Comparison of ENCODE assay signal across 13 mouse cellular contexts in the genomic region with DNA sequence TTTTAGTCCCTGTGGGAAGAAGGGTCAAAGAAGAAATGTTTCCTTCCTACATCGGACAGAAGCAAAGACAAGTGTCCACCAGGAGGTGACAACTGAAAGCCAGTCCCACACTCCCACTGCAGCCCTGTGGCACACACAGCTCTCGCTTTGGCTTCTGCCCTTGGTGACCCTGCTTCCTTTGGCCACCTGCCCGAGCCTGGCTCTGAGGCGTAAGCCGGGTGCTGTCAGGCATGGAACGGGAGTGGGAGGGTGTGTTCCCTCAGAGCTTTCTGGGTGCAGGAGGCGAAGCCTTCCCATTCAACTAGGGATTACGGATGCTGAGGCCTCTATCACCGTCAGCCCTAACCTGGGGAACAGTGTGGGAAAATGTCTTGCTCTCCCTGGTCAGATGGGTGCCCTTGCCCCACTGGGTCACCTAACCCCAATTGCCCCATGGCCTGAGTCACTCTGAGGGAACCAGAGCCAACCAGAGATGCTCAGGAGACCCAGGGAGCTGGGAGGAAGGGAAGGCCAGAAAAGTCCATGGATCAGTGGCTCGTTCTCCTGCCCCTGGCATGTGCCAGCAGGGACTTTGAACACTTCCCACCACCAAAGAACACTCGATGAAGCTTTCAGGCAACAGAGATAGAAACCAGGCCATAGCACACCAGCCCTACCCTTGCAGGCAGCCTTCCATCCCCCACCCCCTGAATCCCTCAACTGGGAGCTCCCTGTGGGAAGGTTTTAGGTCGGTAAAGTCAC. TPM values are rescaled to one million over a fixed set of nuclear protein-coding genes. Genes with fewer than 3 reads are reported as not detected.
DNase-seq lines count a peak whose midpoint lies in the region.
"Had no signal": no experiment of that assay in that cellular context is flagged by ENCODE, and none has a peak within 500 bp of the region (broad histone marks: within the 10 kb centered on the region; RNA-seq: fewer than 3 reads in every experiment).

No protein-coding gene starts in this region.

- intact Hi-C loops in left cerebral cortex, postnatal 4 days (cut with DNase I): no loop called here
- intact Hi-C loops in left cerebral cortex, postnatal 25 days (cut with DNase I): no loop called here

- DNase-seq in left cerebral cortex, postnatal 4 days: peak; percentile 44
- DNase-seq in left cerebral cortex, postnatal 25 days (ENCODE audit: low spot score in 2 of 2): no peak
- peak; percentile 83 for DNase-seq in adrenal gland, postnatal 14 days
- DNase-seq in kidney, adult 9 months: peak; percentile 87
- peak; percentile 16 for DNase-seq in skeletal muscle tissue, adult 2 months (ENCODE audit: low read depth, low spot score)
- no peak for DNase-seq in right cerebral cortex, postnatal 10 days (ENCODE audit: low spot score in 2 of 2)
- no peak for DNase-seq in thymus, postnatal 0 days (ENCODE audit: low spot score)
- DNase-seq: cerebellum, postnatal 36 days; lung, postnatal 14 days had no signal

RNA-seq across cellular contexts. Expression of gene Krt4, which starts 3.0 kb away (rescaled TPM):
- total RNA-seq in left cerebral cortex, postnatal 4 days (2021): under 1 TPM in 1 of 2 experiments, not detected in 1; 0.24 TPM
- total RNA-seq in left cerebral cortex, postnatal 25 days (2021): not detected
- total RNA-seq in adrenal gland, postnatal 14 days (2021): 0.15 TPM in 1 of 2 replicates, not detected in the other
- 1.2 and 43.4 TPM in 2 replicates for polyA plus RNA-seq in thymus, postnatal 0 days (2015; fragmentation: Nextera tagmentation; extraction: Ambion mirVana)
- total RNA-seq: hindbrain, postnatal 0 days; left cerebral cortex, postnatal 14 days; monocyte, adult 5-6 weeks had no signal
- polyA plus RNA-seq: hindbrain, postnatal 0 days had no signal

RNA-seq across cellular contexts. Expression of gene Krt79, which starts 12.6 kb away (rescaled TPM):
- total RNA-seq in left cerebral cortex, postnatal 4 days (2021): under 1 TPM in 1 of 2 experiments, not detected in 1; 0.32 TPM
- not detected for total RNA-seq in left cerebral cortex, postnatal 25 days (2021)
- total RNA-seq in adrenal gland, postnatal 14 days (2021): 3.7 and 3.9 TPM in 2 replicates
- polyA plus RNA-seq in thymus, postnatal 0 days (2015; fragmentation: Nextera tagmentation; extraction: Ambion mirVana): 0.71 and 0.74 TPM in 2 replicates
- total RNA-seq: left cerebral cortex, postnatal 14 days; monocyte, adult 5-6 weeks had no signal

RNA-seq across cellular contexts. Expression of gene Krt78, which starts 26.6 kb away (rescaled TPM):
- total RNA-seq in left cerebral cortex, postnatal 4 days (2021): not detected
- not detected for total RNA-seq in left cerebral cortex, postnatal 25 days (2021)
- not detected in 2 replicates for total RNA-seq in adrenal gland, postnatal 14 days (2021)
- 0.43 and 0.50 TPM in 2 replicates for polyA plus RNA-seq in thymus, postnatal 0 days (2015; fragmentation: Nextera tagmentation; extraction: Ambion mirVana)
- total RNA-seq: gastrocnemius, postnatal 4 days; hindbrain, postnatal 0 days; left cerebral cortex, postnatal 14 days; monocyte, adult 5-6 weeks had no signal
- polyA plus RNA-seq: hindbrain, postnatal 0 days had no signal

RNA-seq across cellular contexts. Expression of gene Krt76, which starts 34.8 kb away (rescaled TPM):
- not detected for total RNA-seq in left cerebral cortex, postnatal 4 days (2021)
- not detected for total RNA-seq in left cerebral cortex, postnatal 25 days (2021)
- total RNA-seq in adrenal gland, postnatal 14 days (2021): not detected in 2 replicates
- 0.51 and 0.74 TPM in 2 replicates for polyA plus RNA-seq in thymus, postnatal 0 days (2015; fragmentation: Nextera tagmentation; extraction: Ambion mirVana)
- total RNA-seq: gastrocnemius, postnatal 4 days; left cerebral cortex, postnatal 14 days; monocyte, adult 5-6 weeks had no signal
- polyA plus RNA-seq: hindbrain, postnatal 0 days had no signal

RNA-seq across cellular contexts. Expression of gene Krt77, which starts 58.0 kb away (rescaled TPM):
- 1 to 10 TPM; 6.7 to 7.8 TPM for total RNA-seq in left cerebral cortex, postnatal 4 days (2021)
- total RNA-seq in left cerebral cortex, postnatal 25 days (2021): 10 to 100 TPM; 10.1 to 12.6 TPM
- total RNA-seq in adrenal gland, postnatal 14 days (2021): not detected in 2 replicates
- 0.63 and 0.78 TPM in 2 replicates for polyA plus RNA-seq in thymus, postnatal 0 days (2015; fragmentation: Nextera tagmentation; extraction: Ambion mirVana)
- total RNA-seq: gastrocnemius, postnatal 4 days; monocyte, adult 5-6 weeks had no signal

Comparison
In these comparisons a context has a peak if more than half of its experiments do, and no peak if none do; other contexts are left out.
1. DNase-seq: peak in left cerebral cortex, postnatal 4 days (single experiment), adrenal gland, postnatal 14 days (single experiment), kidney, adult 9 months (single experiment) and skeletal muscle tissue, adult 2 months (single experiment); none in left cerebral cortex, postnatal 25 days (0 of 2), right cerebral cortex, postnatal 10 days (0 of 2) and thymus, postnatal 0 days (single experiment).